Mouse (Mus musculus): ENCODE data around the gene Ankef1.

GRCm38 (mm10) chr2:136456468-136456867 is 45.2 kb upstream of the Ankef1 start:
- TF ChIP-seq CTCF (IDR thresholded peaks at IDR 0.05; ENCODE audit: control insufficient read depth, insufficient read depth, insufficient read length), result no peak
- TF ChIP-seq MYOD1 (IDR thresholded peaks at IDR 0.05; ENCODE audit: control insufficient read depth, insufficient read length, low read depth), result no peak
- no peak for TF ChIP-seq CEBPB (IDR thresholded peaks at IDR 0.05; ENCODE audit: low read depth)
- TF ChIP-seq MYOG (IDR thresholded peaks at IDR 0.05; ENCODE audit: control insufficient read depth, extremely low read depth, insufficient read length), result no peak
- no peak for TF ChIP-seq MAX (IDR thresholded peaks at IDR 0.05)

Data from C2C12 (cell line).